Mouse (Mus musculus) colon, adult 2 months (tissue): ENCODE results near the gene Adig. TPM values are rescaled to one million over a fixed set of nuclear protein-coding genes. Genes with fewer than 3 reads are reported as not detected.

Experiments
- polyA plus RNA-seq: library from polyadenylated mRNA; depleted of rRNA; stranded (reverse); fragments of >200 nt; gene quantifications from 2 replicates; pipeline ENCODE4 v1.2.3, GENCODE M21; 2012; rRNA removed

Gene Adig
- 2.0 and 2.2 TPM in 2 replicates for polyA plus RNA-seq

DNA sequence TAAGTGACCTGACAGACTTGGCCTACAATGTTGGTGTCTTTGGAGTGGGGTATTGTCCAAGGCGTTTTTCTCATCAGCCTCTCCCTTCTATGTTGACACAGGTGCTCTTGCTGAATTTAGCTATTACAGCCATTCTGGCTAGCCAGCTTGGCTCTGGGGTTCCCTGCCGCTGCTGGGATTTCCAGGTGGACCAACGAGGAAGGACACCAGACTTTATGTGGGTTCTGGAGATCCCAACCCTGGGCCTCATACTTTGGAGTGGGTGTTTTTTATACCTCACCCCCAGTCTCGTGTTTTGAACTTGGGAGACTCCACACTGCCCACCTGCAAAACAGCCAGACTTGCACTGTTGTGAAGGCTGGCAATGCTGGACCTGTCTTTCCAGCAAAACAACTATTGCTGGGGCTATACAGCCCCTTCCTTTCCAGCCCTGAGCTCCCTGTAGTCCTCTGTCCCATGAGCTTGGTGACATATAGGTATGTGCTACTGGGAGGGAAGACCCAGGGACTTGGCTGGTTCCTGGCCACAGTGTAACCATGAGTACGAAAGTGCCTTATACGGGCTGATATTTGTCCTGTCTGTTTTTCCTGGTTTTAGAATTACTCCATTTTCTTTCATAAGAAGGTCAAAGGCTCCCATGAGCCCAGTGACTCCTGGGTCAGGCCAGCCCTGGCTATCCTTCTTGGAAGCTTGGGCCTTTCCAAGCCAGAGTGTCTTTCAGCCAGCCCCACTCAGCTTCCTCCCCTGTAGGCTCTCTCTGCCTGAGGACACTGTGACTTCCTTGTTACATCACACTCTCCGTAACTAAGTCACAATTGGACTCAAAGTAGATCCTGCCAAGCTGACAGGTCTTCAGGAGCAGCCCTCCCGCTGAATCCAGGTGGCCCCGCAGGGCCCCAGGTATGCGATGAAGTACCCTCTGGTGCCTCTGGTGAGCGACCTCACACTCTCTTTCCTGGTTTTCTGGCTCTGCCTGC lies at the start of gene Adig:
TSS of gene Adig (plus strand) at position 777 of the 977 bp plus-strand sequence.

DNA sequence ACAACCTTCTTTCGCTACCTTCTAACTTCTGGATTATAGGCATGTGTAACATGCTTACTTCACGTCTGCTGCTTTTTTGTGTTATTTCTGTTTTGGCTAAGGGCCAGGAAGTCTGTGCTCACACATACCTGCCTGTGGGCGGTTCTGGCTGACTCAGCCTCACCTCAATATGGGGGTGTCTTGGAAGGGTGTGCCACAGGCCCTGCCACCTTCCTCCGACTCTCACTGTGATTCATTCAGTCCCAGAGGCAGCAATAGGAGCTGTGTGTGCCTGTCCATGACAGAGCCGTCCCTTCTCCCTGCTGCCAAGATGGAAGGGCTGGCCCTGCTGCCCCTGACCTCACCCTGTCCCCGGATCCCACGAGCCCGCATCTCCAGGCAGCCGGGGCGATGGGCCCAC lies 10.1 kb downstream of the Adig start, which contains the start of gene Arhgap40:
TSS of gene Arhgap40 (plus strand) at position 269 of the 400 bp plus-strand sequence.

Other genes with a start within 250 kb of the Adig start
- gene Bpi, start 244.5 kb upstream of the Adig start, polyA plus RNA-seq, result not detected in 2 replicates
- gene Lbp, start 196.1 kb upstream of the Adig start, polyA plus RNA-seq, result 9.2 and 11.3 TPM in 2 replicates
- gene Snhg11, start 127.0 kb upstream of the Adig start, polyA plus RNA-seq, result 3.7 and 5.2 TPM in 2 replicates
- 22.5 TPM in 2 replicates for gene Ralgapb, start 92.8 kb upstream of the Adig start, polyA plus RNA-seq
- 0.10 TPM in 1 of 2 replicates, not detected in the other for gene Arhgap40, start 10.2 kb downstream of the Adig start, polyA plus RNA-seq
- not detected in 2 replicates for gene Slc32a1, start 108.2 kb downstream of the Adig start, polyA plus RNA-seq
- 8.4 and 8.5 TPM in 2 replicates for gene Actr5, start 122.3 kb downstream of the Adig start, polyA plus RNA-seq
- 1.5 and 1.7 TPM in 2 replicates for gene Ppp1r16b, start 162.8 kb downstream of the Adig start, polyA plus RNA-seq